Mouse (Mus musculus) liver, embryonic 18 days (tissue): ENCODE results near the gene Ccnl1. TPM values are rescaled to one million over a fixed set of nuclear protein-coding genes. Genes with fewer than 3 reads are reported as not detected.

Source experiments
- polyA plus RNA-seq: library from polyadenylated mRNA; depleted of rRNA; stranded (reverse); fragments of >200 nt; gene quantifications from 2 replicates; pipeline ENCODE4 v1.2.3, GENCODE M21; 2012; rRNA removed

Gene Ccnl1
- polyA plus RNA-seq: 41.9 and 43.4 TPM in 2 replicates

DNA sequence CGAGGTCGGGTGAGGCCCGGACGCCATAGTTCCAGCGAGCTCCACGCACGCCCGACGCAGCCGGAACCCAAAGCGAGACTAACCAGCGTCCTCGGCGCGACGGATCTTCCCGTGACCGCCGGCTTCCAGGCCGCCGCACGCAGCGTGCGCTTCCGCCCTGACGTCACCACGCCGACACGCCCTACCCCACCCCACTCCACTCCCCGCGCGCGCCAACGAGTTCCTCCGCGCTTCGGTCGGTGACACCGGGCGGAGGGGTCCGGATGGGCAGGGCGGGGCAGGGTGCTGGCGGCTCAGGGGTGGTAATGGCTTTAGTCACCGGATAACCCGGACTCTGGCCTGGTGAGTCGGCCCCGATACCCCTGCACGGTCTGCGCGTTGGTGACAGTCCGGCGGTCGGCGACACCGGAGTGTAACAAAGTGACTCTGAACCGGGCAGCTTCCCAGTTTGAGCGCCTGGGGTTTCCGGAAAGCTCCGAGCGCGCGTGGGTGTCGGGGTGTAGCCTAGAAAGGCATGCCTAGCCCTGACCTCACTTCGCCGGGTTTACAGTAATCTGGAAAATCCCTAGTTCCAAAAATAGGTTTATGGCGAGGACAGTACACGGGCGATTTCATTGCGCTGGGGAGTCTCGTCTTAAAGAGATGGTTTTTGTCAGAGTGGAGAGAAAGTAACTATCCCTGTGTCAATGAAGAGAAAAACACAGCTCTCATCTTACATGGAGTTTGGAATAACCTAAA is at the start of gene Ccnl1:
TSS of gene Ccnl1 (minus strand) at position 148 of the 738 bp plus-strand sequence.

